ENCODE assay signal across 12 mouse cellular contexts in the genomic region with DNA sequence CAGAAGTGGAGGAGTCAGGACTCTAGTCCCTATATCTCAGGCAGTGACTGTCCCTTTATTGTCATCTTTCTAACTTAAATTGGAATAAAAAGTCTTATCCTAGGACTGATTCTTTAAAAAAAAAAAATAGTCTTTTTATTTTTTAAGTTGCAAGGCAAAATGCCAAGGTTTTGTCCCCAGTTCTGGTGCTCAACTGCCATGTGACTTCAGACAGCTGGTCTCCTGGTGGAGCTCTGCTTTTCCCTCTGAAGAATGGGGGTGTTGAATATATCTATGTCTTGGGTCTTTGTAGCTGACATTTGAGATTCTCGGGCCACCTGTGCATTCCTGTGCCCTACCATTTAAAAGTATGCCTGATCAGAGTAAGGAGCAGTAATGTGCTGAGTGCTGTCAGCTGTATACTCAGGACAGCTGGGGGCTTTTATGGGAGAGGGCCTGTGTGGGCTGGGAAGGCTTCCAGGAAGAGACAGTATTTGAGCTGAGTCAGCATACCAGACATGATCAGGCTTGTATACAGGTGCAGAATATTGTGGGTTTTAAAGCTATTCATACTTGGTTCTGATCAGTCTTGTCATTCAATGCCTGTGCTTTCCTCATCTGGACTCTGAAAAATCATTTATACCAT. TPM values are rescaled to one million over a fixed set of nuclear protein-coding genes. Genes with fewer than 3 reads are reported as not detected.
DNase-seq lines count a peak whose midpoint lies in the region; ATAC-seq and TF ChIP-seq lines count a peak whose summit lies in the region.
"Had no signal": no experiment of that assay in that cellular context is flagged by ENCODE, and none has a peak within 500 bp of the region (broad histone marks: within the 10 kb centered on the region; RNA-seq: fewer than 3 reads in every experiment).

No protein-coding gene starts in this region.

- peaks cover 65% of the 10 kb centered on the region for H3K4me1 ChIP-seq in forebrain, embryonic 13.5 days
- H3K4me1 ChIP-seq in midbrain, embryonic 14.5 days (ENCODE audit: control insufficient read depth, insufficient read depth, low read length) = peaks cover 57% of the 10 kb centered on the region
- H3K4me1 ChIP-seq in kidney, embryonic 14.5 days (ENCODE audit: control insufficient read depth, insufficient read depth, low read length) = peaks cover 48% of the 10 kb centered on the region

- no peak overlapping the region for H3K4me3 ChIP-seq in C2C12 (ENCODE audit: insufficient read depth, poor library complexity, severe bottlenecking)
- peak overlapping the region; percentile 24; the same call in 1 of the 2 replicates for H3K4me3 ChIP-seq in forebrain, embryonic 13.5 days
- peak overlapping the region; percentile 7; the same call in 1 of the 2 replicates for H3K4me3 ChIP-seq in midbrain, embryonic 14.5 days (replicated peaks; ENCODE audit: low read depth, low read length)
- no peak overlapping the region for H3K4me3 ChIP-seq in kidney, embryonic 14.5 days (ENCODE audit: low read length)
- H3K4me3 ChIP-seq: limb, embryonic 13.5 days; lung, embryonic 15.5 days had no signal

- no peaks in the 10 kb centered on the region for H3K27me3 ChIP-seq in C2C12 (ENCODE audit: control insufficient read depth, insufficient read depth, insufficient read length)
- H3K27me3 ChIP-seq in forebrain, embryonic 13.5 days = no peaks in the 10 kb centered on the region
- H3K27me3 ChIP-seq in midbrain, embryonic 14.5 days (ENCODE audit: control insufficient read depth, insufficient read depth, low read length) = no peaks in the 10 kb centered on the region
- no peaks in the 10 kb centered on the region for H3K27me3 ChIP-seq in kidney, embryonic 14.5 days (ENCODE audit: control insufficient read depth, insufficient read depth, low read length)
- H3K27me3 ChIP-seq: limb, embryonic 13.5 days; lung, embryonic 15.5 days had no signal

- no peak overlapping the region for H3ac ChIP-seq in C2C12 (ENCODE audit: control insufficient read depth, insufficient read length, low read depth)

- 78% methylated on average over 1 of the region's 1 CpGs for WGBS in forebrain, embryonic 13.5 days
- WGBS in midbrain, embryonic 14.5 days = 93% methylated on average over 1 of the region's 1 CpGs
- WGBS in kidney, embryonic 14.5 days = 50% methylated on average over 1 of the region's 1 CpGs

- peak overlapping the region; percentile 79 for H3K4me2 ChIP-seq in forebrain, embryonic 13.5 days
- peak overlapping the region; percentile 89 for H3K4me2 ChIP-seq in midbrain, embryonic 14.5 days (ENCODE audit: low read length)
- H3K4me2 ChIP-seq in kidney, embryonic 14.5 days (replicated peaks; ENCODE audit: low read depth, low read length) = no peak overlapping the region
- H3K4me2 ChIP-seq: lung, embryonic 15.5 days had no signal

- H3K9me3 ChIP-seq in forebrain, embryonic 13.5 days (replicated peaks) = no peaks in the 10 kb centered on the region
- H3K9me3 ChIP-seq in midbrain, embryonic 14.5 days (ENCODE audit: control insufficient read depth, low read length) = no peaks in the 10 kb centered on the region
- H3K9me3 ChIP-seq in kidney, embryonic 14.5 days (ENCODE audit: control insufficient read depth, low read length) = no peaks in the 10 kb centered on the region
- H3K9me3 ChIP-seq: limb, embryonic 13.5 days; lung, embryonic 15.5 days had no signal

- no peaks in the 10 kb centered on the region for H3K36me3 ChIP-seq in C2C12 (ENCODE audit: control insufficient read depth, insufficient read depth)
- H3K36me3 ChIP-seq in forebrain, embryonic 13.5 days (ENCODE audit: poor library complexity, severe bottlenecking) = no peaks in the 10 kb centered on the region
- peaks cover 7% of the 10 kb centered on the region; the same call in 1 of the 2 replicates for H3K36me3 ChIP-seq in midbrain, embryonic 14.5 days (ENCODE audit: control insufficient read depth, insufficient read depth, low read length)
- H3K36me3 ChIP-seq in kidney, embryonic 14.5 days (ENCODE audit: control insufficient read depth, insufficient read depth, low read length) = no peaks in the 10 kb centered on the region
- H3K36me3 ChIP-seq: lung, embryonic 15.5 days had no signal

- peak; percentile 24 for DNase-seq in cerebellum, adult 9-11 months
- DNase-seq in cerebellum, adult 11-12 months = no peak
- no peak for DNase-seq in midbrain, embryonic 14.5 days
- DNase-seq in urinary bladder, adult 2 months (ENCODE audit: low spot score) = no peak
- DNase-seq: embryo, embryonic 11 days had no signal

- no peak for ATAC-seq in forebrain, embryonic 13.5 days
- ATAC-seq in midbrain, embryonic 14.5 days (ENCODE audit: low FRiP score, low TSS enrichment) = no peak
- no peak for ATAC-seq in kidney, embryonic 14.5 days (ENCODE audit: low FRiP score, low TSS enrichment)
- ATAC-seq in cerebellum, adult (ENCODE audit: insufficient number of reproducible peaks, low FRiP score, low TSS enrichment) = no peak
- ATAC-seq: inflammation-experienced regulatory T-cells, adult 6 months had no signal

- no peak for TF ChIP-seq CTCF in C2C12 (IDR thresholded peaks at IDR 0.05; ENCODE audit: control insufficient read depth, insufficient read depth, insufficient read length)

- peaks cover 65% of the 10 kb centered on the region for H3K79me3 ChIP-seq in C2C12 (ENCODE audit: low read depth)

- no peak overlapping the region for H3K27ac ChIP-seq in forebrain, embryonic 13.5 days
- no peak overlapping the region for H3K27ac ChIP-seq in midbrain, embryonic 14.5 days (replicated peaks; ENCODE audit: low read depth, low read length)
- no peak overlapping the region for H3K27ac ChIP-seq in kidney, embryonic 14.5 days (ENCODE audit: low read depth, low read length)
- H3K27ac ChIP-seq: limb, embryonic 13.5 days; lung, embryonic 15.5 days had no signal

- H3K9ac ChIP-seq in forebrain, embryonic 13.5 days = peak overlapping the region; percentile 37
- no peak overlapping the region for H3K9ac ChIP-seq in midbrain, embryonic 14.5 days (replicated peaks; ENCODE audit: low read length)
- no peak overlapping the region for H3K9ac ChIP-seq in kidney, embryonic 14.5 days (ENCODE audit: low read depth, low read length)
- H3K9ac ChIP-seq: limb, embryonic 13.5 days; lung, embryonic 15.5 days had no signal

- peaks cover 80% of the 10 kb centered on the region for H3K79me2 ChIP-seq in C2C12 (ENCODE audit: control insufficient read depth, insufficient read depth)

TF ChIP-seq in C2C12, 6 proteins besides CTCF, POLR2A, EP300 and RAD21:
- TF ChIP-seq FOSL1 (IDR thresholded peaks at IDR 0.05; ENCODE audit: insufficient read depth, low read length, poor library complexity, severe bottlenecking) (no peak), MYOG (IDR thresholded peaks at IDR 0.05; ENCODE audit: control insufficient read depth, extremely low read depth, insufficient read length) (no peak), USF1 (IDR thresholded peaks at IDR 0.05; ENCODE audit: low read depth) (peak; percentile 1), MAX (IDR thresholded peaks at IDR 0.05) (no peak), CEBPB (IDR thresholded peaks at IDR 0.05; ENCODE audit: low read depth) (no peak), MYOD1 (IDR thresholded peaks at IDR 0.05; ENCODE audit: control insufficient read depth, insufficient read length, low read depth) (no peak)

RNA-seq across cellular contexts. Expression of gene Myl9, which starts 51.2 kb away (rescaled TPM):
- polyA plus RNA-seq in C2C12 (2012; fragmentation: generic; extraction: Trizol) = 954 TPM
- 28.1 and 28.4 TPM in 2 replicates for polyA plus RNA-seq in forebrain, embryonic 13.5 days (2015; fragmentation: Nextera tagmentation; extraction: Ambion mirVana)
- 22.5 and 33.0 TPM in 2 replicates for polyA plus RNA-seq in midbrain, embryonic 14.5 days (2014; fragmentation: Nextera tagmentation; extraction: Ambion mirVana)
- 4,146 and 6,672 TPM in 2 replicates for polyA plus RNA-seq in urinary bladder, adult 2 months (2012; rRNA removed)
- 218 and 250 TPM in 2 replicates for polyA plus RNA-seq in kidney, embryonic 14.5 days (2014; fragmentation: Nextera tagmentation; extraction: Ambion mirVana)
- polyA plus RNA-seq: inflammation-experienced regulatory T-cells, adult 6 months had no signal

Comparison
In these comparisons a context has a peak if more than half of its experiments do, and no peak if none do; other contexts are left out.
1. H3K4me3 ChIP-seq: peak in forebrain, embryonic 13.5 days (single experiment) and midbrain, embryonic 14.5 days (single experiment); none in C2C12 (single experiment) and kidney, embryonic 14.5 days (single experiment).